Mouse (Mus musculus) ES-E14 (cell line): ENCODE results near the gene Borcs6. TPM values are rescaled to one million over a fixed set of nuclear protein-coding genes. Genes with fewer than 3 reads are reported as not detected.

ENCODE experiments used
- DNase-seq: peaks from one replicate; pipeline ENCODE4 v3.0.0-alpha.2; 2013; ENCODE audit warnings: low read depth, low spot score
- H3K27ac ChIP-seq: 2 replicates; pipeline ENCODE4 v1.5.1; 2012; ENCODE audit warnings: low read depth, mild to moderate bottlenecking, low read length, moderate library complexity, mixed read lengths; ENCODE audit not compliant: poor library complexity, insufficient read depth, severe bottlenecking
- H3K36me3 ChIP-seq: 2 replicates; pipeline ENCODE4 v1.6.1; 2012; ENCODE audit warnings: mild to moderate bottlenecking, low read length, moderate library complexity, mixed read lengths; ENCODE audit not compliant: control insufficient read depth, poor library complexity, insufficient read depth, severe bottlenecking
- H3K4me1 ChIP-seq, 2 experiments: fragments of 150-350 bp in 1 of 2; sonication (generic) in 1 of 2; 2 replicates each; pipeline ENCODE4 v1.6.1; 2012; ENCODE audit warnings: low read length in 2 of 2, mild to moderate bottlenecking in 1 of 2, mixed read lengths in 1 of 2; ENCODE audit not compliant: control insufficient read depth in 2 of 2, insufficient read depth in 2 of 2, poor library complexity in 1 of 2
- H3K4me3 ChIP-seq, 2 experiments: fragments of 150-350 bp in 1 of 2; sonication (generic) in 1 of 2; 2 replicates each; pipeline ENCODE4 v1.5.1; 2012; ENCODE audit warnings: low read length in 2 of 2, low read depth in 1 of 2, mild to moderate bottlenecking in 1 of 2, mixed read lengths in 1 of 2; ENCODE audit not compliant: insufficient read depth in 1 of 2, poor library complexity in 1 of 2, severe bottlenecking in 1 of 2
- H3K9ac ChIP-seq: 2 replicates; pipeline ENCODE4 v1.6.1; 2012; ENCODE audit warnings: low read depth, mild to moderate bottlenecking, low read length, mixed read lengths; ENCODE audit not compliant: poor library complexity, insufficient read depth, severe bottlenecking
- H3K9me3 ChIP-seq: fragments of 150-350 bp; sonication (generic); 2 replicates; pipeline ENCODE4 v1.6.1; 2012; ENCODE audit warnings: low read depth, mild to moderate bottlenecking, low read length; ENCODE audit not compliant: control insufficient read depth, insufficient read depth
- CHD2 ChIP-seq: IDR thresholded peaks from 2 replicates; pipeline ENCODE4 v1.6.1; 2014; ENCODE audit warnings: mild to moderate bottlenecking, low read depth, low read length, inconsistent platforms
- HCFC1 ChIP-seq: IDR thresholded peaks from 2 replicates; pipeline ENCODE4 v1.6.1; 2012; ENCODE audit warnings: low read length, inconsistent platforms, borderline replicate concordance; ENCODE audit not compliant: insufficient read depth
- MAFK ChIP-seq: IDR thresholded peaks from 2 replicates; pipeline ENCODE4 v1.6.1; 2014; ENCODE audit warnings: mild to moderate bottlenecking, low read depth, low read length, inconsistent platforms; ENCODE audit not compliant: insufficient read depth
- ZC3H11A ChIP-seq: IDR thresholded peaks from 2 replicates; pipeline ENCODE4 v1.6.1; 2012; ENCODE audit warnings: low read depth, mild to moderate bottlenecking, inconsistent platforms, low read length, borderline replicate concordance
- ZNF384 ChIP-seq: IDR thresholded peaks from 2 replicates; pipeline ENCODE4 v1.6.1; 2012; ENCODE audit warnings: low read depth, low read length, inconsistent platforms
- in situ Hi-C, 2 experiments: fragments of 600-800 bp; cut with MboI; formaldehyde crosslinking; loops; one replicate each; pipeline ENCODE4 v1.15.1; 2025; ENCODE audit warnings: low sequenced_read_pairs in 2 of 2, inconsistent platforms in 1 of 2; ENCODE audit not compliant: unreplicated experiment in 2 of 2
- total RNA-seq: library from RNA; depleted of rRNA; stranded (reverse); fragments of 300-350 nt; gene quantifications from 2 replicates; pipeline ENCODE4 v1.2.3, GENCODE M21; 2012

The Borcs6 gene
- total RNA-seq, 1 experiment = 6.2 TPM

DNA sequence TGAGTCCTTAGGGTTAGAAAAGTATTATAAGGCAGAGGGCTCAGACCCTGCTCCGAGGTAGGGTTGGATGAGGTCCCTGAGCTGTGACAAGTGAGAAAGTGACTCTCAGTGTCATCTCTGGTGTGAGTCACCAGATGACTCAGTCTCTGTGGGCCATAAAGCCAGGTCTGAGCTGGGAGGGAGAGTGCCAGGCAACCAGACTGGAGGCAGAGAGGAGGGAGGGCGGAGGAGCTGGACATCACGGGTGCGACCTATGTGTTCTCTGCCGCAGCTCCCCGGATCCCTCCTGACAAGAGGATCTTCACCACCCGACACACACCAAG, 42.8 kb downstream of the Borcs6 start:
- Histone ChIP-seq H3K9me3 (no peaks in the 10 kb centered on the region), H3K36me3 (peaks cover 61% of the 10 kb centered on the region), H3K4me3 (no peak overlapping the region), H3K27ac (no peak overlapping the region), H3K9ac (no peak overlapping the region), H3K4me1 (peaks cover 7 to 11% of the 10 kb centered on the region in 2 experiments; a peak in 3 of 4 replicates)
- DNase-seq = no peak
- TF ChIP-seq MAFK (no peak), ZNF384 (no peak), HCFC1 (no peak), ZC3H11A (no peak)
- in situ Hi-C loops = no loop called here

GRCm38 (mm10) chr11:69103121-69103520, 43.6 kb downstream of the Borcs6 start:
- H3K36me3 ChIP-seq = peaks cover 65% of the 10 kb centered on the region
- no peak overlapping the region for H3K27ac ChIP-seq
- H3K9me3 ChIP-seq = no peaks in the 10 kb centered on the region
- TF ChIP-seq ZNF384 = no peak
- no peak for TF ChIP-seq MAFK
- no peak for TF ChIP-seq HCFC1
- TF ChIP-seq ZC3H11A = no peak
- TF ChIP-seq CHD2 = no peak
- in situ Hi-C loops = no loop called here
- H3K9ac ChIP-seq = no peak overlapping the region
- H3K4me3 ChIP-seq = no peak overlapping the region
- no peak for DNase-seq
- H3K4me1 ChIP-seq = peaks cover 3 to 5% of the 10 kb centered on the region in 2 experiments; a peak in 2 of 4 replicates

- peaks cover 65% of the 10 kb centered on the region for H3K36me3 ChIP-seq
- no peak overlapping the region for H3K27ac ChIP-seq
- H3K9me3 ChIP-seq = no peaks in the 10 kb centered on the region
- no peaks in the 10 kb centered on the region; a peak in 1 of 4 replicates for H3K4me1 ChIP-seq
- DNase-seq = no peak
- H3K4me3 ChIP-seq = no peak overlapping the region
- no peak overlapping the region for H3K9ac ChIP-seq
- in situ Hi-C loops = no loop called here
- no peak for TF ChIP-seq CHD2
Observed at GRCm38 (mm10) chr11:69103531-69104435, 44.3 kb downstream of the Borcs6 start.

GRCm38 (mm10) chr11:69104487-69104886, 45.0 kb downstream of the Borcs6 start:
- no peak for TF ChIP-seq MAFK
- TF ChIP-seq CHD2 = no peak
- TF ChIP-seq HCFC1 = no peak
- TF ChIP-seq ZNF384 = no peak
- TF ChIP-seq ZC3H11A = no peak
- H3K4me1 ChIP-seq = peaks cover 0 to 5% of the 10 kb centered on the region in 2 experiments; a peak in 1 of 4 replicates
- DNase-seq = no peak
- no peaks in the 10 kb centered on the region for H3K9me3 ChIP-seq
- H3K36me3 ChIP-seq = peaks cover 65% of the 10 kb centered on the region
- H3K9ac ChIP-seq = no peak overlapping the region
- H3K27ac ChIP-seq = no peak overlapping the region
- in situ Hi-C loops = no loop called here
- H3K4me3 ChIP-seq = no peak overlapping the region
